Mouse (Mus musculus) liver, adult 2 months (tissue): ENCODE data around the gene Gpr162.

ENCODE experiments used
- CTCF ChIP-seq: fragments of 200-500 bp; IDR thresholded peaks from 2 replicates; pipeline ENCODE4 v1.5.1; 2011; ENCODE audit warnings: low read depth, low read length, control low read depth
- POLR2A ChIP-seq: fragments of 200-500 bp; IDR thresholded peaks from 2 replicates; pipeline ENCODE4 v1.6.1; 2011; ENCODE audit warnings: low read length, control low read depth; ENCODE audit not compliant: insufficient read depth; ENCODE audit errors: extremely low read depth

GRCm38 (mm10) chr6:124816611-124817010, 47.2 kb downstream of the Gpr162 start:
- TF ChIP-seq CTCF: no peak
- no peak for TF ChIP-seq POLR2A
